Mouse (Mus musculus) kidney, adult 11 months (tissue): ENCODE measurements around the gene Xkr7.

Source experiments
- DNase-seq: peaks from one replicate; pipeline ENCODE4 v3.0.0; 2022

The Xkr7 gene

DNA sequence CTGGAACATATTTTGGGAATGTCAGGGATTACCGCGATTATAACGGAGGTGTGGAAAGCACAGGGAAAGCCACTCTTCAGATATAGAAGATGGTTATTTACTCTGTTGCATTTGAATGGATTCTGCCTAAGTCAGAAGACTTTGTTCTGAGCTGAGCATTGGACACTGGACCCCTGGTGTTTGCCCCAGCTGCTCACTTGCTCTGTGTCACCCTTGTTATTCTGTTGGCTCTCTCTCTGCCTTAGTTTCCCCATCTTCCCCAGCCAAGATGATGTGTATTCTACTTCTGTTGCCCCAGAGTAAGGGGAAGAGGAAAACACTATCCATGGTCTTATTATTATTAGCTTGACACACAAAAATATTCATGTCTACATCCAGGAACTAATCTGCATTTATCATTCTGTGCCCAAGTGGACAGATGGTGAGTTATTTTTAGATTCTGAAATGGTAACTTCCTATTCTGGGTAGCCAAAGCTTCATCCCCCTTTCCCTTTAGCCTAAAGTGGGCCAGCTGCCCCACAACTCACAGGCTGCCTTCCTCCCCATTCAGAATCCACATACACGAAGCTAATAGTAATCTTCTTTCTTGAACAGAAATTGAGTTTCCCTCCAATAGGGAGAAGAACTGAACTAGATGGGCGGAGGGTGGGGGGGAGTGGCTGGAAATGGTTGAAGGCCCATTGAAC lies 2.0 kb downstream of the Xkr7 start:
- no peak for DNase-seq

DNA sequence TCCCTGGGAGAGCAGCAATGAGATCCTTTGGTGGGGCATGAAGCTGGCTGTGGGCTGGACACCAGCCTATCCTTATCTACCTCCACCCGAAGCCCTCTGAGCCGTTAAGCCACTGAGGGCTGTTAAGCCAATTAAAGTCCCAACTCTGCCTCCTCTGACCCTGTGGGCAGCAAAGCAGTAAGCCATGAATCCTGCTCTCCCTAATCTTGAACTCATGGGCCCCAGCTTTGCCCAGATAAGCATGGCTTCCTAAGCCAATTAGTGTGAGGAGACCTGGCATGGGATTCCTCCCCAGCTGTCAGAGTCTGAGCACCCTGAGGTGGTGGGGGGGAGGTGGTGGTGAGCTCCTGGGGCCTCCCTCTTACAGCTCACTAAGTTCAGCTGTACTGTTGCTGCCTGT lies 5.0 kb downstream of the Xkr7 start:
- DNase-seq = no peak

DNA sequence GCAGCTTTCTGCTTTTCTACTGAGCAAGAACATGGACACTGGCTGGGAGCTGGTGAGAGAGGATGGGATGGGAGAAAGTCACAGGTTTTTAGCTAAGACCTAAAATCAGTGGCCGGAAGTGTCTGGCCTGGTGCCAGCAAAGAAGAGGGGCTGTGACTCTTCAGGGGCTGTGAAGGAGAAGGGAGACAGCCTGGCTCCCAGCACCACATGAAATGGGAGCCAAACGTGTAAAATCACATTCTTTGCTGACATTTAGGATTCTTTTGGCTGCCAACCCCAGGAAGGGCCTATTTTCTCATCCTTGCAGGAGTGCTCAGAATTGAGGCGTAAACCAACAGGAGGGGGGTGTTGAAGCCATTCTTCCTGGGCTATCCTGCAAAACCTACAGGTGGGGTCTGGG lies 12.2 kb downstream of the Xkr7 start:
- no peak for DNase-seq

DNA sequence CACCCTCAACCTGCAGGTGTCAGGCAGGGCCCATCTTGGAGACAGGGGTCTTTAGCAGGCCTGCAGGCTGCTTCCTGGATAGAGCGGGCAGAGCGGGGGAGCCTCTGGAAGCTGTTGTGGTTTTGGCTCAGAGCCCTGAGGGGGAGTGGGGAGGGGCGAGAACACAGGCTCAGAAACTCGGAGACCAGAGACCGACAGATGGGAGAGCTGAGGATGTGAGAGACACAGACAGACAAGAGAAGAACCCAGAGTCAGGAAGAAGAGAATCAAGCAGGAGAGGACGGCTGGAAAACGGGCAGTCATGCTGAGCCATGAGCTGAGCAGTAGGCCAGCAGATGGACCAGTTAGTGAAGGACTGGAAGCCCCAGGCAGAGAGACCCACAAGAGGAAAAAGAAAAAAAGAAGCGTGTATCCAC lies 14.2 kb downstream of the Xkr7 start:
- DNase-seq = no peak

DNA sequence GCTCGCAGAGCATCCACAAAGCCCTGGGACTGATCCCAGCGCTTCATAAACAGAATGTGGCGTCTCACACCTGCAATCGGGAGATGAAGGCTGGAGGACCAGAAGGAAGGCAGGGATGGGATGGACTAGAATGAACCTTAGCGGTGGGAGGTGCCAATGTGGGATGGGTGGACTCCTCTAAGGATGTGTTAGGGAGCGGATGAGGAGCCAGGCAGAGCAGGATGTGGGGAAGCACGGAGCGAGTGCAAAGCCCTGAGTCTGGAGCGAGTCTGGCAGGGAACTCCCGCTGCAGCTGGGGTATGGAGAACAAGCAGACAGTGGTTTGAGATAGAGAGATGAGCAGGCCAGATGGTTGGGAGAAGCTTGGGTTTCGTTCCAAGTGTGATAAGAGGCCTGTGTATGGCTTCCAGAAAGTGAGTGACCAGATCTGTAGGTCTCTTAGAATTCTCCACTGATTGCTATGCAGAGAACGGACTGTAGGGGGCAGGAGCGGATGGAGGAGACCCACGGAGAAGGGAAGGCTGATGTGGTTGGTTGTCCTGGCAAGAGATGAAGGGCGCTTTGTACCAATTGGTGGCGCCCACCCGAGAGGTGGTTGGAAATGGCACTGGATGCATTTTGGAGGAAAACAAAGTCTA lies 16.3 kb downstream of the Xkr7 start:
- no peak for DNase-seq

DNA sequence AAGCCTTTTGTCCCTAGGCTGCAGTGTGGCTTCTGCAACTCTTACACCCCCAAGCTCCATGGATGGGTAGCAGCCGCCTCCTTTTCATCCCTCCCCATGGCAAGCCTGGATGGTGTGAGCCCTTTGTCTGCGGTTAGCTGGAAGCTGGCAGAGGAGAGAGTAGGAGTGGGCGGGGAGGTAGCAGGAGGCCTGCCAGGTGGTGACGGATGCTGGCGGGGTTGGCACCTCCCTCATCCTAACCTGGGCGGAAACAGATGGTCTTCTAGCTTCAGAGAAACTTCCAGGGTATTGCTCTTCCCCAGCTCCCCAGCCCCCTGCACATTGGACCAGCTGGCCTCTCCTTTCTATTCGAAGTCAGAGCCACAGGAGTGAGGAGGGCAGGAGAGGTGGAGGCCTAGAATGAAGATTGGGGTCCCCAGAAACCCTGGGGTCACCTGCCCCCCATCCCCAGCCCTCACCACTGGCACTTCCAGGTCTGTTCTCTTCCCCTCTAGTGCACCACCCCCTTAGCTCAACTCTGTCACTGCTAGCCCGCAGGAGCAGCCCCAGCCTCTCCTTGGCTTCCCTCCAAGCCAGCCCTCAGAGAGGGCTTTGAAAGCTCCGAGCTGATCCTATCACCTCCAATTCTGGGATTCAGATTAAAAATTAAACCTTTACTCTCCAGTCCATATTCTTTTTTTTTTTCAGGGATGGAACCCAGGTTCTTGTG lies 17.8 kb downstream of the Xkr7 start:
- no peak for DNase-seq

DNA sequence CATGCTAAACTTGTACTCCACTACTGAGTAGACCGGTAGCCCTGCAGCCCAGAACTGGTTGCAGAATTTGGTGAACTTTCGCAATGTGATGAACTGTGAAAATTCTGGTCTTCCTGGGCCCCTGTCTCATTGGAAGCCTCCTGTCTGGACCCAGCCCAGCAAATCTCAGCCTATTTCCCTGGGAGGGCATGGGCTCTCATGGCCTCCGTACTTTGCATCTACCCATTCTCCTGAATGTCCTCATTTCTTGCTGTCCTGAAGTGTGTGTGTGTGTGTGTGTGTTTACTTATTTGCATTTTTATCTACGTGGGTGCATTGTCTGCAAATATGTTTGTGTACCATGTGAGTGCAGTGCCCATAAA lies 18.3 kb downstream of the Xkr7 start:
- DNase-seq = no peak

DNA sequence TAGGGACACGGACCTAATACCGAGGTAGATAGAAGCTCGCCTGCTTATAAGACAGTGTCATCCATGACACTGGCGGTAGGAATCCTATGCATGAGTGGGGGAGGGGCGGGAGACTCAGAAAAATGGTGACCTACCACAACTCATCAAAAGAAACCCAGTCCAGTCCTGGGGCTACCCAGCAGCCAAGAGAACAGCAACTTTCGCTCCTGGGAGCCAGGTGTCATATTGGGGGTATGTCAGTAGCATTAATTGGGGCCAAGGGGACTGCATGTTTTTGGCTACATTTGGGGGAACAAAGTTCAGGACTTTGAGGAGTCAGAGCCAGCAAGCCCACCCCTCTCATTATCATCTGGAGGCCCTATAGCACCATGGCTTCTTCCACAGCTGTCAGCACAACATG lies 19.4 kb downstream of the Xkr7 start:
- DNase-seq = no peak

DNA sequence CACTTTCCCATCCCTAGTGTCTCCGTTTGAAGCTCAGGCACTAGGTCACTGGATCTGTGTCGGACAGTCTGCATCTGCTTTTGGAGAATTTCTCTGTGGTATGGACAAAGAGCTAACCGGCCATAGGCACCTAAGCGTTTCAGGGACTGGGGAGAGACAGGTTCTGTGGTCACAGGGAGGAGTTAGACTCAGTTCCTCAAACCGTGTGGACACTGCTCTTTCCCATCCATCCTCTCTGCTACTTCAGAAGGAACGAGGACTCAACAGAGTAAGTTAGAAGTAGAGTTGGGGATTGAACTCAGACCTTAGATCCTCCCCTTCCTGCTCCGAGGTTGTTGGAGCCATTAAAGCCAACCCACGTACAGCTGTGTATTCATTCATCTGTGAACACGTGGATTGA lies 19.9 kb downstream of the Xkr7 start:
- DNase-seq = no peak

DNA sequence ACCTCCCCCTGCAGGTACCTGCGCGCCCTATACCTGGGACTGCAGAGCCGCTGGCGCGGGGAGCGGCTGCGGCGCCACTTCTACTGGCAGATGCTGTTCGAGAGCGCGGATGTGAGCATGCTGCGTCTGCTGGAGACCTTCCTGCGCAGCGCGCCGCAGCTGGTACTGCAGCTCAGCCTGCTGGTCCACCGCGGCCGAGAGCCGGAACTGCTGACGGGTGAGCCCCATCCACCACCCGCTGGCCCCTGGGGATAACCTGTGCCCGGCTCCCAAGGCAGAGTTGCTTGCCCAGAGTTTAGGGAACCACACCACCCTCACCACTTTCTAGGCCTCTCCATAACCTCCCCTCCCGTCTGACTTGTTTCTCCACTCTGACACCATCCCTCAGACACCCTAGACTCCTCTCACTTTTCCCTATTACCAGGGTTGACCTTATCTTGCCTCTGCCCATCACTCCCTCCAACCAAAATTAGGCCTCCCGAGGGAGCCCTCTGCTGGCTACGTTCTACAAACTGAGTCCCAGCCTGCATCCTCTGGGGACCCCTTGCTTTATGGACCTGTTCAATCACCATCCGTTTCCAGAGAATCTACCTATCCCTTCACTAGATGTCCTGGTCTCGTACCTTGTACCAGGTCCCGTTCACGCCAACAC lies 21.2 kb downstream of the Xkr7 start:
- DNase-seq = no peak

DNA sequence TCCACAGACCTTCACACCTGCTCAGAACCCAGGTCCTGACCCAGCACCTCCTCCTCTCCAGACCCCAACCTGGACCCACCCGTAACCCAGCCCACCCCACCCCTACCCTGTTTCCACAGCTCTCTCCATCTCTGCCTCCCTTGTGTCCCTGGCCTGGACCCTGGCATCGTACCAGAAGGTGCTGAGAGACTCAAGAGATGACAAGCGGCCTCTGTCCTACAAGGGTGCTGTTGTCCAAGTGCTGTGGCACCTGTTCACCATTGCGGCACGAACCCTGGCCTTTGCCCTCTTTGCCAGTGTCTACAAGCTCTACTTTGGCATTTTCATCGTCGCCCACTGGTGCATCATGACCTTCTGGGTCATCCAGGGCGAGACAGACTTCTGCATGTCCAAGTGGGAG lies 22.2 kb downstream of the Xkr7 start:
- DNase-seq = no peak

DNA sequence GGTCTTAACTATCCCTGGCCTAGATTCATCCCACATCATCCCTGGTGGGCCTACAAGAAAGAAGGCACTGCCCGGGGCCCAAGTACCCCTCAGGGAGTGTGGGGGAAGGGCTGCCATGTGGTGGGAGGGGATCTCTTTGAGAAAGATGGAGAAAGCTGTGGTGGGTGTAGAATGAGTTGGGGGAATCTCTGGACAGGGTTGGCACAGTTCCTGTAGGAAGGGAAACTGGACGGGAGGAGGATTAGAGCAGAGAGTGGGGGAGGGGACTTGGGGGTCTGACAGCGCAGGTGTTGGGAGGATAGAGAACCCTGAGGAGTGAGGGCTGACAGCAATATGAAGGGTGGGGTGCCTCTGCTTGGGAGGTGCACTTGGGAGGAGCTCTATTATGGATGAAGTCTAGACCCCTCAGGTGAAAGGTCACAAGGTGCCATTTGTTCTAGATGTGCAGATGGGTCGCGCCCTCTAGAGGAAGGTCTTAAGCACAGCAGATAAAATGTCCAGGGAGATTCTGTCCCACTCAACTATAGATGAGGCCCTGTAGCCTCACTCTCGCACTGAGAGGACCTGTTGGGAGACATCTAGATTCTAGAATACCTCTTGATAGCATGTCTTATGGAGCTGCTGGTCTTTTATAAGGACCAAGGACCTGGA lies 23.7 kb downstream of the Xkr7 start:
- no peak for DNase-seq

DNA sequence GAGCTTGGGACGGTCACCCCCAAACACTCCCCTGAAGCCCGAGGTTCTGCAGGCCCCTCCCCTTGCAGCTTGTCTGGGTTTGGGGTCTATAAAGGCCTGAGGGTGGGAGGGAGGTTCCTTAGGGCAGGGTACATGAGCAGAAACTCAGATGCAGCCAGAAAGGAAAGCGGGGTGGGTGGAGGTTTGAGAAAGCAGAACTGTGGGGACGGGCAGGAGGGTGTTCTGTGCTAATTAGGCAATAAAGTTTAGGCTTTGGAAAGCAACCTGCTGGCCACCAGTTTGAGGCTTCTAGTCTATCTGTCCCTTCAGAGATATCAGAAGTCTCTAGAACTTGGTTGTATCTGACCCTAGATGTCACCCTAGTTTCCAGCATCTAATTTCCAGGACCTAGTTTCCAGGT lies 26.7 kb downstream of the Xkr7 start:
- DNase-seq = no peak

DNA sequence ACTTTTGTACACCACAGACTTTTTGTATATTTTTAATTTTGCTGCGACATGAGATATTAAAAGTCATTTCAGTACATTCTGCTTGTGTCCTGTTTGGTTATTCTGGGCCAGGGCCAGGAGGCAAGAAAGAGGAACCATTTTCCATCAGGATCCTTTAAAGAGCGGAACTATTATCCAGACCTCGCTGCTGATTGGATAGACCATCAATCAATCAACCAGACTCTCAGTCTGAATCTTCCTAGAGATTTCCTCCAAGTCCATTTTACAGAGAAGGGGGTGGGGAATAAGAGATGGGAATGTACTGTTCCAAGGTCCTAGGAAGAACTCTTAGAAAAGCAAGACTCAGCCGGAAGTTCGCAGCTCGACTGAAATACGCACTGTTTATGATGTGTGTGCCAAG lies 28.6 kb downstream of the Xkr7 start:
- DNase-seq = no peak

DNA sequence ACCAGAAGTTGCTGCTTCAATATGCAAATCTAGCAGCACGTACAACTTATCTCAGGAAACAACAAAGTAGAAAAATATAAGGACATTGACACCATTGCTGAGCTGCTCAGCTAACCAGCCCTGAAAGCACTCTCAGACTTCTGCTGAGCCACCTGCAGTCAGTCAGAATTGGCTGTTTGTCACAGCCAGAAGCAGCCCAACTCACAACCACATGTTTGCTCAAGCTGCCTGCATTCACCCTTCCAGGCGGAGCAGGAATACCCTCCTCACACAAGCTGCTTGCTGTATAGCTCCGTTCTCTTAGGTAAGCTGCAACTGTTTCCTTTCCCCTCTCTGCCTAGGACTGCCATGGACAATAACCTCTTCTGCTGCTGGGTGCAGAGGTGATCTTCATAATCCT lies 31.7 kb downstream of the Xkr7 start:
- DNase-seq = no peak

DNA sequence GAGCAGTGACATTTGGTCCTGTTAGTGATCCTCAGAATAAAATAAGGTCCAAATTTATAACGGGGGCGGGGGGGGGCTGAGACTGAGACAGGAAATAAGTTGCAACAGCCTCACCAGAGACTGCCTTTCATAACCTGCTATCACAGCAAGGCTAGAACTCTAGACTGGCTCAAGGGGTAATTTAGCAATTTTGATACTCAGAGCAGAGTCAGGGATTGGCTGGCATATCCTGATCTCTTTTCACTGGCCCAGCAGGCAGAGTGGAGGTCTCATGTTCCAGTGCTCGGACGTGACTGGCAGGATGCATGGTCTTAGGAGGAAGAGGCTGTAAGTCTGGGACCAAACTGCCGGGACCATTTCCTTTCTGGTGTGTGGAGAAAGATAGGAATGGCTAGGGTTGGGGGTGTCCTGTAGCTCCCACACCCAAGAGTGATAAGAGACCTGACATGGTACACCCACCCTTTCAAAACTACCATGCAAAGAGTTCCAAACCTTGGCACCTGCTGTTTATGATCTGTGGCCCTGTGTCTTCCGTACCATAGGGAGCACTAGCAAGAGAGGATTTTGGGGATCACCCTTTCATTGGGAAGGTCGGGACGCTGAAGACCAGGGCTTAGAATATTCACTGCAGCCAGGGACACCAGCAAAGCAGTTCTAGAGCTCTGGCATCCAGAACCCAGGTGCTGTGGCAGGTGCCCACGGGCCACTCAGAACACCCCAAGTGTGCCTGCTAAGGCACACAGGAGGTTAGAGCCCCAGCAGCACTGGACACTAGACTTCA lies 32.7 kb downstream of the Xkr7 start:
- DNase-seq = no peak

DNA sequence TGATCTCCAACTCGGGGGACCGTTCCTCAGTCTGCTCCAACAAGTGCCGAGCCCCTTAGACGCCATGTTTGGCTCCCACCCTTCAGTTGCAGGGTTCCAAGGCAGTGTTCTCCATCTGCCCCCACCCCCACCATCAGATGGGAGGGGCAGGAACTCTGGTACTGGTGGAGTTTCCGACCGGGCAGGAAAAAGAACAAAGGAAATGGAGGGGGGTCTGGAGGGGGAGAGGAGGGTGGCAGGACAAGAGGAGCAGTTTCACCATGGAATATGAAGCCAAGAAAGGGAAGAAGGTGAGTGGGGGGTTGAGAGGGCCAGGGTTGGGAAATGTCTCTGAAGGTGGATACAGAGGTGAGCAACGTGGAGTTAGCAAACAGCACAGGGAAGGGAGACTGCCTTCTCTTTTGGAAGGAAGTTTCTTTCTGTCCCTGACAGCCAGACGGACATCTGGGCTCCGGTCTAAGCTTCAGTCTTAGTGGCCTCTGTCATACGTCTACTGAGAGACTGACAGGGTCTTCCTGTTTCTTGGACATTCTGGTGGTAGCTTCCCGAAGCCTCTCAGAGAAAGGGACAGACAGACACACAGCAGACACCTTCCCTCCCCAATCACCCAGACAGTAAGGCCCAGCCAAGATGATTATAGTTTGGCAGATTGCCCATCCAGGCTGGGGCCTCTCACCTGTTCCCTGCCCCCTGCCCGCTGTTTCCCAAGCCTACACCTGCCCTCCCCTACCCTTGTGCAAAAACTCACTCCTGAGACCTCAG lies 34.3 kb downstream of the Xkr7 start, which contains the start of gene Ccm2l:
TSS of gene Ccm2l (plus strand) at position 209 of the 762 bp plus-strand sequence.
- peak; percentile 41 for DNase-seq

DNA sequence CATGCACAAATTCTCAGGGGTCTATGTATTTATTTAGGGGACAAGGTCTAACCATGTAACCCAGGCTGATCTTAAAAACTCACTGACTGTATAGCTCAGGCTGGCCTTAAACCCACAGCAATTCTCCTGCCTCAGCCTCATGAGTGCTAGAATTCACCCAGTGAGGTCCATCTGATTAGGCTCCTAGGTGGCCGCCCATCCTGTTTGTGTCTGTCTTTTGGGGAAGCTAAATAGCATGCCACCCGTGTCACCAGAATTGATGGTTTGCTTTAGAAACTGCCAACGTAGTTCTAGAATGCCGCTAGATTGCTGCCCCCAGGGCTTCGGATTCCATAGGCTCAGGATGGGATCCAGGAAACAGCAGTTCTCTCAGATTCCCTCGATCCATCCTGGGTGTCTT lies 35.3 kb downstream of the Xkr7 start:
- no peak for DNase-seq

DNA sequence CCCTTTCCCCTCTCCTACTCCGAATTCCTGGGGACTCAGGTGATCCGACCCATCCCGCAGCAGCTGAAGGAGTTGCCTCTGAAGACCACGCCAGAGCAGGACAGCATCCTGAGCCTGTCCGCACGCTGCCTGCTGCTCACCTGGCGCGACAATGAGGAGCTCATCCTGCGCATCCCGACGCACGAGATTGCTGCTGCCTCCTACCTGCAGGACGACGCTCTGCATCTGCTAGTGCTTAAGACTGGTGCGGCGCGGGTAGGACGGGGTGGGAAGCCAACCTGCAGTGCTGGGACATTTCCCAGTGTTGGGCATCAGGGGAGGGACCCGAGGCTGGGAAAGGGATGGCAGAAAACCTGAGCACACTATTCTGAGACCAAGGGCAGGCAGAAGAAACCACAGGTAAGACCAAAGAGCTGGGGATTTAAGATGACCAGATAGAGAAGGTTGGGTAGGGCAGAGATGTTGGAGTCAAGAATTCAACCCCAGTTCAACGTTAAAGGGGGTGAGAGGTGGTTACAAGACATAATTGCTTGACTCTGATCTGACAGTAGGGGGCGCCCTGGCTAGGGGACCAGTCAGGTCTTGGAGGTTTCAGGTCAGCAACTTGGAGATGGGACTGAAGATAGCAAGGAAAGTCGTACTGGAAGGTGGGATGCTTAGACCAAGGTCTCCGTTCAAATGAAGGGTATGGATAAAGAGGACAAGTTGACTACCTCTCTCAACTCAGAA lies 39.3 kb downstream of the Xkr7 start:
- DNase-seq = no peak

DNA sequence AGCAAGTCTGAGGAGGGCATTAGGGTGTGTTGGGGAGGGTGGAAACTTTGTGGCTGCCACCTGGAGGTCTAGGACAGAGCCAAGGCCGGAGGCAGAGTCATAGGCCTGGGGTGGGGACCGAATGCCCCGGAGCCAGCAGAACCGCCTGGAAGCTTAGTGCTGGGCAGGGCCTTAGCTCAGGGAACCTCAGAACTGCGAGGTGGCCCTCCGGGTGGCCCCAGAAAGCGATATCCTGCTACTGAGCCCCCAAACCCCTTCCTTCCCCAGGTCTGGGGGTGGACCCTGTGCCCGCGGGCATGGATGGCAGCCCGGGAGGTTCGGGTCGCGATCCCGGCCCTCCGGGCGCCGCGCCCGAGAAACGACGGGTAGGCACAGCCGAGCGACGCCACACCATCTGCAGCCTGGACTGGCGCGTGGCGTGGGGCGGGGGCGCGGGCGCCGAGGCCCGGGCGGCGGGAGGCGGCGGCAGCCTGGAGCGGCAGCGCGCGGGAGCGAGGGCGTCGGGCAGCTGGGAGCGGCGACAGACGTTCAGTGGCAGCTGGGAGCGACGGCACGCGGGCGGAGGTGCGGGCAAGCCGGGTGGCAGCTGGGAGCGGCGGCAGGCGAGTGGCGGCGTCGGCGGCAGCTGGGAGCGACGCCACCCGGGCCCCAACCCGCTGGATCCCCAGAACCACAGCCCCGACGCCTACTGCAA lies 40.0 kb downstream of the Xkr7 start:
- DNase-seq = no peak
